Mouse (Mus musculus) E14TG2a.4 (cell line): ENCODE data around the gene Ablim2.

Experiments
- CTCF ChIP-seq: conservative IDR thresholded peaks from 2 replicates; pipeline ENCODE4 v1.5.1; 2014; ENCODE audit warnings: low read length
- NANOG ChIP-seq: IDR thresholded peaks from 2 replicates; pipeline ENCODE4 v1.6.1; 2014; ENCODE audit warnings: borderline replicate concordance, low read length, mixed read lengths
- POU5F1 ChIP-seq: IDR thresholded peaks from 2 replicates; pipeline ENCODE4 v1.6.1; 2014; ENCODE audit warnings: low read length, borderline replicate concordance

DNA sequence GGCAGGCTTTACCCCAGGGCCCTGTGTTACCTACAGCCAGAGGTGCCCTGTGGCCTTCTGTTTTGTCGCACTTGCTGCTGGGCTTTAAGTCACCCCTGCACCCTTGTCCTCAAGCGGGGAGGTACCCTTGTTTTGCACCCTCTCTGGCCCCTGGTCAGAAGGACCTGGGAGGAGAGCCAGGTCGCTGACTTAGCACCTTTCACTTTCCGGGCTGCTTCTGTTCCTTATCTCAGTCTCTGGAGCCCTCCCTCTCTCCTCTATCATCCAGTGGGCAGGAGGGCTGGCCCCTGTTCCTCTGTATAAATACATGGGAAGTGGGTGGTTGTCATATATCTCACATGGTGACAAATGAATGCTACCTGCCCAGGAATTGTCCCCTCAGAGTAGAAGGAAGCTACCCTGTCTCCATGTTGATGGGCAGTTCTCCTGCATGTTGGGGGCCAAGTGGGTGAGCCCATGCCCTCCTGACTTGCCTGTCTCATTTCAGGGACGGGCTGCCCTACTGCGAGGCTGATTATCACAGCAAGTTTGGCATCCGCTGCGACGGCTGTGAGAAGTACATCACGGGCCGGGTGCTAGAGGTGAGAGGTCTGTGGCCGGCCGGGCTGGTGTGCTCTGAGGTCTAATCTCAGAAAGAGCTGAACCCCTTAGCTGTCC is 54.1 kb downstream of the Ablim2 start:
- TF ChIP-seq CTCF, result no peak
- no peak for TF ChIP-seq NANOG
- TF ChIP-seq POU5F1, result no peak
